ENCODE assay signal across 16 mouse cellular contexts in the genomic region with DNA sequence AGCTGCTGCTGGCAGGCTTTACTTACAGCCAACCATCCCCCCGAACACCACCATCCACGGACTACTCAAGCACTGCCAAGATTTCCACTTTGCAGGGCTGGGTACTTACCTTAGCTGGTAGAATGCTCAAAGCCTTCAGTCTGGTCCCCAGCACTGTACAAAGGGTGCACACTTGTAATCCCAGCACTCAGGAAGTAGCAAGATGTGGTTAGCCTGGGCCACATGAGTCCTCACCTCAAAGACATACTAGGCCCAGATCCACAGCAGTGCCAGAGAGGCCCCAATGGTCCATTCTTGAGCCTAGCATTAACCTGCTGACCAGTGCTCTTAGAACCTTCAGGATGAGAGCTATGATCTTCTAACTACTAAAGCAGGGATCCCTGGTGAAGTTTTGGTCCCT.
"Had no signal": no experiment of that assay in that cellular context is flagged by ENCODE, and none has a peak within 500 bp of the region (broad histone marks: within the 10 kb centered on the region; RNA-seq: fewer than 3 reads in every experiment).

No protein-coding gene starts in this region.

- DNase-seq: lung, adult 18-20 months; lung, embryonic 14.5 days; lung, postnatal 10 days; right cerebral cortex, postnatal 14 days; thymus, adult 2 months; thymus, postnatal 25 days; thymus, postnatal 4 days had no signal

- H3K27me3 ChIP-seq: midbrain, embryonic 13.5 days; midbrain, embryonic 15.5 days; neural tube, embryonic 12.5 days; stomach, embryonic 15.5 days had no signal

- H3K9ac ChIP-seq: lung, embryonic 14.5 days; midbrain, embryonic 13.5 days; midbrain, embryonic 15.5 days; neural tube, embryonic 12.5 days; stomach, embryonic 15.5 days had no signal

- H3K9me3 ChIP-seq: megakaryocyte, embryonic 14.5 days; midbrain, embryonic 13.5 days; midbrain, embryonic 15.5 days; neural tube, embryonic 12.5 days; stomach, embryonic 15.5 days had no signal

- ATAC-seq: midbrain, embryonic 13.5 days; midbrain, embryonic 15.5 days had no signal

- H3K4me2 ChIP-seq: lung, embryonic 14.5 days; midbrain, embryonic 11.5 days; midbrain, embryonic 13.5 days; midbrain, embryonic 15.5 days; neural tube, embryonic 12.5 days; stomach, embryonic 15.5 days had no signal

- H3K4me3 ChIP-seq: megakaryocyte, embryonic 14.5 days; midbrain, embryonic 13.5 days; midbrain, embryonic 15.5 days; myocyte; neural tube, embryonic 12.5 days; stomach, embryonic 15.5 days had no signal

- H3K27ac ChIP-seq: macrophage; midbrain, embryonic 13.5 days; midbrain, embryonic 15.5 days; neural tube, embryonic 12.5 days; stomach, embryonic 15.5 days; stomach, postnatal 0 days had no signal

- H3K36me3 ChIP-seq: midbrain, embryonic 13.5 days; midbrain, embryonic 15.5 days; neural tube, embryonic 12.5 days; stomach, embryonic 15.5 days had no signal
